Mouse (Mus musculus) MEL (cell line): Measurements from ENCODE around the gene Urgcp. TPM values are rescaled to one million over a fixed set of nuclear protein-coding genes. Genes with fewer than 3 reads are reported as not detected.

Experiments
- DNase-seq: peaks from one replicate; pipeline ENCODE4 v3.0.0; 2011; ENCODE audit warnings: low read depth, low spot score
- H3K27ac ChIP-seq: 2 replicates; pipeline ENCODE4 v1.5.1; 2012; ENCODE audit warnings: low read depth, mild to moderate bottlenecking, control low read depth, low read length, moderate library complexity; ENCODE audit not compliant: control insufficient read depth
- H3K27me3 ChIP-seq, 2 experiments: fragments of 150-350 bp in 1 of 2; sonication (generic) in 1 of 2; 2 replicates each; pipeline ENCODE4 v1.6.1; 2012; ENCODE audit warnings: low read length in 2 of 2, mild to moderate bottlenecking in 2 of 2, improper control_type of control experiment in 1 of 2, moderate library complexity in 1 of 2; ENCODE audit not compliant: insufficient read depth in 2 of 2, control insufficient read depth in 1 of 2
- H3K36me3 ChIP-seq, 2 experiments: 2 replicates each; pipeline ENCODE4 v1.6.1; 2012 to 2014; ENCODE audit warnings: low read length in 2 of 2, improper control_type of control experiment in 1 of 2, inconsistent platforms in 1 of 2, mild to moderate bottlenecking in 1 of 2; ENCODE audit not compliant: insufficient read depth in 2 of 2, control insufficient read depth in 1 of 2
- H3K4me1 ChIP-seq, 2 experiments: fragments of 150-350 bp in 1 of 2; sonication (generic) in 1 of 2; 2 replicates each; pipeline ENCODE4 v1.6.1; 2012; ENCODE audit warnings: low read length in 2 of 2, improper control_type of control experiment in 1 of 2, mild to moderate bottlenecking in 1 of 2; ENCODE audit not compliant: insufficient read depth in 2 of 2, control insufficient read depth in 1 of 2
- H3K4me3 ChIP-seq, 2 experiments: fragments of 150-350 bp in 1 of 2; sonication (generic) in 1 of 2; 2 replicates each; pipeline ENCODE4 v1.5.1; 2012; ENCODE audit warnings: low read depth in 2 of 2, low read length in 2 of 2, mild to moderate bottlenecking in 2 of 2, moderate library complexity in 2 of 2, control low read depth in 1 of 2, improper control_type of control experiment in 1 of 2; ENCODE audit not compliant: control insufficient read depth in 1 of 2, insufficient read depth in 1 of 2
- H3K79me2 ChIP-seq: 2 replicates; pipeline ENCODE4 v1.6.1; 2012; ENCODE audit warnings: mild to moderate bottlenecking, low read length, moderate library complexity; ENCODE audit not compliant: control insufficient read depth, poor library complexity, insufficient read depth
- H3K9ac ChIP-seq: 2 replicates; pipeline ENCODE4 v1.6.1; 2012; ENCODE audit warnings: low read depth, mild to moderate bottlenecking, control low read depth, low read length, moderate library complexity; ENCODE audit not compliant: control insufficient read depth, poor library complexity, severe bottlenecking
- H3K9me3 ChIP-seq: fragments of 150-350 bp; sonication (generic); replicated peaks from 2 replicates; pipeline ENCODE4 v1.6.1; 2012; ENCODE audit warnings: mild to moderate bottlenecking, low read length, improper control_type of control experiment, moderate library complexity; ENCODE audit not compliant: insufficient read depth
- BHLHE40 ChIP-seq: IDR thresholded peaks from 2 replicates; pipeline ENCODE4 v1.6.1; 2012; ENCODE audit warnings: low read depth, mild to moderate bottlenecking, inconsistent platforms, low read length, improper control_type of control experiment, borderline replicate concordance
- CHD1 ChIP-seq: IDR thresholded peaks from 2 replicates; pipeline ENCODE4 v1.6.1; 2012; ENCODE audit warnings: low read depth, mild to moderate bottlenecking, inconsistent platforms, low read length, improper control_type of control experiment
- CHD2 ChIP-seq: IDR thresholded peaks from 2 replicates; pipeline ENCODE4 v1.6.1; 2011; ENCODE audit warnings: low read length, improper control_type of control experiment
- CTCF ChIP-seq, 3 experiments: IDR thresholded peaks in 2 of 3; conservative IDR thresholded peaks in 1 of 3; 2 replicates each; pipeline ENCODE4 v1.5.1; 2011 to 2012; ENCODE audit warnings: low read length in 3 of 3, low read depth in 2 of 3, mild to moderate bottlenecking in 2 of 3, improper control_type of control experiment in 1 of 3, inconsistent platforms in 1 of 3, mixed read lengths in 1 of 3, moderate library complexity in 1 of 3; ENCODE audit not compliant: control insufficient read depth in 1 of 3, insufficient read depth in 1 of 3, poor library complexity in 1 of 3, severe bottlenecking in 1 of 3
- E2F4 ChIP-seq: IDR thresholded peaks from 2 replicates; pipeline ENCODE4 v1.6.1; 2011; ENCODE audit warnings: low read depth, low read length, improper control_type of control experiment, borderline replicate concordance
- EP300 ChIP-seq, 2 experiments: IDR thresholded peaks; 2 replicates each; pipeline ENCODE4 v1.6.1; 2011; ENCODE audit warnings: improper control_type of control experiment in 2 of 2, low read length in 2 of 2, low read depth in 1 of 2, mild to moderate bottlenecking in 1 of 2
- ETS1 ChIP-seq: IDR thresholded peaks from 2 replicates; pipeline ENCODE4 v1.6.1; 2012; ENCODE audit warnings: low read depth, mild to moderate bottlenecking, inconsistent platforms, low read length, improper control_type of control experiment, moderate library complexity
- GATA1 ChIP-seq: IDR thresholded peaks from 2 replicates; pipeline ENCODE4 v1.6.1; 2011; ENCODE audit warnings: low read depth, low read length, improper control_type of control experiment
- JUND ChIP-seq: IDR thresholded peaks from 2 replicates; pipeline ENCODE4 v1.6.1; 2011; ENCODE audit warnings: low read depth, mild to moderate bottlenecking, improper control_type of control experiment, low read length
- MAFK ChIP-seq: IDR thresholded peaks from 2 replicates; pipeline ENCODE4 v1.6.1; 2011; ENCODE audit warnings: low read depth, mild to moderate bottlenecking, low read length, improper control_type of control experiment, borderline replicate concordance
- MAX ChIP-seq: IDR thresholded peaks from 2 replicates; pipeline ENCODE4 v1.6.1; 2011; ENCODE audit warnings: low read length, improper control_type of control experiment
- MXI1 ChIP-seq: IDR thresholded peaks from 2 replicates; pipeline ENCODE4 v1.6.1; 2011; ENCODE audit warnings: mild to moderate bottlenecking, low read depth, low read length, improper control_type of control experiment
- MYB ChIP-seq: IDR thresholded peaks from 2 replicates; pipeline ENCODE4 v1.6.1; 2011; ENCODE audit warnings: mild to moderate bottlenecking, low read depth, low read length, improper control_type of control experiment
- MYC ChIP-seq: IDR thresholded peaks from 2 replicates; pipeline ENCODE4 v1.6.1; 2011; ENCODE audit warnings: low read depth, mild to moderate bottlenecking, low read length, improper control_type of control experiment, moderate library complexity
- NELFE ChIP-seq: IDR thresholded peaks from 2 replicates; pipeline ENCODE4 v1.6.1; 2011; ENCODE audit warnings: low read depth, low read length, improper control_type of control experiment
- RCOR1 ChIP-seq: IDR thresholded peaks from 2 replicates; pipeline ENCODE4 v1.6.1; 2012; ENCODE audit warnings: low read depth, mild to moderate bottlenecking, inconsistent platforms, low read length, improper control_type of control experiment
- SIN3A ChIP-seq: IDR thresholded peaks from 2 replicates; pipeline ENCODE4 v1.6.1; 2012; ENCODE audit warnings: low read length, improper control_type of control experiment, inconsistent platforms
- TAL1 ChIP-seq: IDR thresholded peaks from 2 replicates; pipeline ENCODE4 v1.6.1; 2012; ENCODE audit warnings: mild to moderate bottlenecking, inconsistent platforms, low read length, moderate library complexity, mixed read lengths
- TBP ChIP-seq: IDR thresholded peaks from 2 replicates; pipeline ENCODE4 v1.8.0; 2011; ENCODE audit warnings: low read depth, low read length, improper control_type of control experiment
- ZNF384 ChIP-seq: IDR thresholded peaks from 2 replicates; pipeline ENCODE4 v1.6.1; 2012; ENCODE audit warnings: low read depth, mild to moderate bottlenecking, inconsistent platforms, low read length, improper control_type of control experiment
- polyA plus RNA-seq, 2 experiments: library from polyadenylated mRNA; stranded (reverse) in 1 of 2; unstranded in 1 of 2; fragments of >175 nt in 1 of 2; fragments of >200 nt in 1 of 2; gene quantifications; 2 replicates each; pipeline versions ENCODE4 v1.2.1 to v1.2.4; 2012; ENCODE audit warnings: low replicate concordance in 2 of 2, low read depth in 1 of 2; ENCODE audit not compliant: insufficient read length in 2 of 2, insufficient read depth in 1 of 2, missing spikeins in 1 of 2
- total RNA-seq: library from RNA; depleted of rRNA; stranded (reverse); fragments of 300-350 nt; gene quantifications from 2 replicates; pipeline ENCODE4 v1.2.3, GENCODE M21; 2012

Gene Urgcp
- total and polyA plus RNA-seq, 3 experiments = 19.5 to 34.9 (median 29.2) TPM

DNA sequence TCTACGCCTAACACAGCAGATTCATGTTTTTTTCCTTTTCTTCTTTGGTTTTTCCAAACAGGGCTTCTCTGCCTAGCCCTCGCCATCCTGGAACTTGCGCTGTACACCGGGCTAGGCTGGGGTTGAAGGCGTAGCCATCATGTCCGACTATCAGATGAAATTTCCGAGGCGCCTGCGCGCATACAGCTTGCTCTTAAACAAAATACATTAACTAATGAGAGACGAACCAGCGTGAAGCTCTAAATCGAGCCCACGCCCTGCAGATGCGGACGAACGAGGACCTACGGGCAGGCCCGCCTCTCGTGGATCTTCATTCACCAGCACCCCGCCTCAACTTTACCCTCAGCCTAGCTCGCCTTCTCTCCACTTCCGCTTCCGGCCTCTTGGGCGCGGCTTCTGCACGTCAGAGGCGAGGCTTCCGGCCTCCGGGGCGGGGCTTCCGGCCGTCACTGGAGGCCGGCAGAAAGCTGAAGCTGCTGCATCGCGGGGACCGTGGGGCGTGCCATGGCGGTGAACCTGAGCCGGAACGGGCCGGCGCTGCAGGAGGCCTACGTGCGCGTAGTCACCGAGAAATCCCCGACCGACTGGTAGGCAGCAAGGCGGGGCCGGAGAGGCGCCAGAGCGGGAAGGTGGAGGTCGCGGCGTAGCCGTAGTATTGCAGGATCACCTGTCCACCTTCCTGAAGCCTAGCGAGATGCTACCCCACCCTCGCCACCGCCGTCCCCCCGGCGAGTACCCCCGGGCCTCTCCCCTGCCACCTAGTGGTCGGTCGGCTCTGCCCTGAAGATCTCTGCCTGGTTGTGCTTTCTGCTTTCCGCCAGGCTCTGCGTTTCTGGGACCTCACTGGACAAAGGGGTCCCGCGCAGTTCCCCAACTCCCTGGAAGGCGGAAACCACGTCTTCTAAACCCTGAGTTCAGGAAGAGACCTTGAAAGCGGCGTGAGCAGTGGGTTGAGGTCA lies 26.2 kb upstream of the Urgcp start, which contains the start of gene Dbnl (continued):
- TF ChIP-seq EP300 (IDR thresholded peaks at IDR 0.05; ENCODE audit: low read depth in 1 of 2, low read length in 2 of 2) = peak in 1 of 2 experiments; percentile 28; a peak in 1 of 4 replicates
- no peak for TF ChIP-seq TAL1
- TF ChIP-seq E2F4 = no peak
- TF ChIP-seq GATA1 = no peak
- no peak for TF ChIP-seq MAFK

- H3K79me2 ChIP-seq = peaks cover 21% of the 10 kb centered on the region
- H3K27ac ChIP-seq = peak overlapping the region; percentile 97
- H3K27me3 ChIP-seq = no peaks in the 10 kb centered on the region
- TF ChIP-seq SIN3A (no peak), MAFK (no peak), CTCF (IDR thresholded peaks at IDR 0.05 in 2 of 3, conservative IDR thresholded peaks at IDR 0.05 in 1 of 3; ENCODE audit: control insufficient read depth in 1 of 3, insufficient read depth in 1 of 3, low read depth in 2 of 3, low read length in 3 of 3, poor library complexity in 1 of 3, severe bottlenecking in 1 of 3) (no peak), NELFE (no peak), MAX (no peak), MYB (no peak), JUND (no peak), RCOR1 (no peak), CHD2 (no peak), BHLHE40 (no peak), CHD1 (no peak; the same call in 1 of the 2 replicates), MYC (no peak; the same call in 1 of the 2 replicates), ETS1 (no peak), TBP (no peak), ZNF384 (no peak), MXI1 (no peak), EP300 (IDR thresholded peaks at IDR 0.05; ENCODE audit: low read depth in 1 of 2, low read length in 2 of 2) (no peak)
- peaks cover 0 to 19% of the 10 kb centered on the region in 2 experiments; a peak in 2 of 4 replicates for H3K4me1 ChIP-seq
- H3K36me3 ChIP-seq = peaks cover 0 to 20% of the 10 kb centered on the region in 2 experiments; a peak in 2 of 4 replicates
- peak overlapping the region; percentile 65 to 93 for H3K4me3 ChIP-seq
- H3K9ac ChIP-seq = peak overlapping the region; percentile 85
- DNase-seq = peak; percentile 62
- H3K9me3 ChIP-seq = no peaks in the 10 kb centered on the region
Observed at GRCm38 (mm10) chr11:5787671-5788055, 25.5 kb upstream of the Urgcp start.
